Mouse (Mus musculus): Measurements from ENCODE around the gene Nrg4. TPM values are rescaled to one million over a fixed set of nuclear protein-coding genes. Genes with fewer than 3 reads are reported as not detected.

The Nrg4 gene
- polyA plus RNA-seq, 1 experiment, result 184 TPM

DNA sequence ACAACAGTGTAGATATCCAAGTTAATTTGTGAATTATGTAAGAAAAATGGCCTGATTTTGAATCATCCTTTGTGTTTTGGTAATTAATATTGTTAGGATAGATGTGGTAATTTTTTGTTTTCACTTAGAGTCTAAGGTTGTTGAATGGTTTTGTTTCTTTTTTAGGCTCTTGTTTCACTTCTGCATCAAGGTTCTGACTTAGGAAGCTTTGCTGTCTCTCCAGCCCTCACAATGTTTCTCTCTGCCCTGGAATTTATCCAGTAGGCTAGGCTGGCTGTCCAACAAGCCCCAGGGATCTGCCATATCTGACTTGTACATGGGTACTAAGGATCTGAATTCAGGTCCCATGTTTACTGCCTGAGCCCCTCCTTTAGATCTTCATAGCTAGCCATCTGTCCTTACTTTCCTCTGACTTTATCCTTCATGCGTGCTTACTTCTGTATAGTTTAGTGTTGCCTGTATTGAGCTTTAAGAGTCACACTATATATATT lies 154.4 kb downstream of the Nrg4 start:
- no peak overlapping the region for H3K4me3 ChIP-seq (ENCODE audit: insufficient read depth, low read depth, low read length)
- no peak overlapping the region for H3K27ac ChIP-seq (replicated peaks; ENCODE audit: low read depth, low read length)
- H3K4me1 ChIP-seq (ENCODE audit: control insufficient read depth, insufficient read depth, insufficient read length, low read length), result no peaks in the 10 kb centered on the region; the same call in 1 of the 2 replicates

DNA sequence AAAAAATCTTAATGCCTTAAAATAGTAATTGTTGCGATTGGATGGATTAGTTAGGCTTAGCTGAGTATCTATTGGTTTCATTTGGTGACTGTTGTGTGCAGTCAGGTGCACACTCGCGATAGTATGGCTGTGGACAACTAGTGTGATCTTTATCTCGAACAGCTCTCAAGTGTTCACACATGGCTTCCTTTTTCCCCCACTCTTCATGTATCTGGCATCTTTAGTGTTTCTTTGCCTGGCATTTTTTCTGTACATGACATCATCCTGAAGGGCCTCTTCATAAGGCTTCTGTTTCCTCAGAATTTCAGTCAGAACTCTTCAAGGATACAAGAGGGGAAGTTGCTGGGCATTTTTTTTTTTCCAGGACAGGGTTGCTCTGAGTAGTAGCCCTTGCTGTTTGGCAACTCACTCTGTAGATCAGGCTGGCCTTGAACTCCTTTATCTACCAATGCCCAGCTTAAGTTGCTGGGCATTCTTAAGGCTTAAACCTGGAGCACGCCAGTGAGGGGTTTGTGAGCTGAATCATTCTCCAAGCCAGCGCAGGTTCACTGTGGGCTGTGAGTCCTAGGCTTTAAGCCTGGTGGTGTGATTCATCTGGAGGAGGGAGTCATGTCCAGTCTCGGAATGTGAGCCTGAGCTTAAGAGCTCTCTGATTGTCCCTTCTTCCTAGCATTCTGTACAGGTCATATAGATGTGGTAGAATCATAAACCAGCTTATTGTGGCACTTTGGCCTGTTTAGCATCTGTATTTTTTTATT lies 155.8 kb downstream of the Nrg4 start:
- H3K4me1 ChIP-seq (ENCODE audit: control insufficient read depth, insufficient read depth, insufficient read length, low read length), result no peaks in the 10 kb centered on the region; the same call in 1 of the 2 replicates
- no peak overlapping the region for H3K27ac ChIP-seq (replicated peaks; ENCODE audit: low read depth, low read length)
- no peak overlapping the region for H3K4me3 ChIP-seq (ENCODE audit: insufficient read depth, low read depth, low read length)

Other genes with a start within 250 kb of the Nrg4 start
- 43.9 and 50.8 TPM in 2 replicates for gene Ube2q2, start 178.0 kb downstream of the Nrg4 start, polyA plus RNA-seq (2012; ENCODE audit: insufficient read depth, insufficient read length, missing spikeins)
- gene Fbxo22, start 117.9 kb downstream of the Nrg4 start, polyA plus RNA-seq (2012; ENCODE audit: insufficient read depth, insufficient read length, missing spikeins), result 19.0 and 21.6 TPM in 2 replicates
- 1.1 and 1.5 TPM in 2 replicates for gene Tmem266, start 69 bp upstream of the Nrg4 start, polyA plus RNA-seq (2012; ENCODE audit: insufficient read depth, insufficient read length, missing spikeins)
- gene Etfa, start 185.4 kb upstream of the Nrg4 start, polyA plus RNA-seq (2012; ENCODE audit: insufficient read depth, insufficient read length, missing spikeins), result 1,767 and 2,276 TPM in 2 replicates
- gene Isl2, start 211.8 kb upstream of the Nrg4 start, polyA plus RNA-seq (2012; ENCODE audit: insufficient read depth, insufficient read length, missing spikeins), result not detected in 2 replicates

Data from brown adipose tissue, adult 24 weeks (tissue).